Mouse (Mus musculus) kidney, postnatal 25 days (tissue): ENCODE data around the gene Cpsf7.
A peak's percentile ranks its signal among the peaks of the same experiment; 100 is the strongest.
"Not testable (repeated sequence)": the region's sequence is repeated elsewhere in the genome, so short reads cannot be mapped to it uniquely, and the experiment has no call there.

ENCODE experiments used
- DNase-seq, 2 experiments: peaks; one replicate each; pipeline ENCODE4 v3.0.0; 2021; ENCODE audit warnings: mixed read lengths in 2 of 2

Cpsf7 gene

GRCm38 (mm10) chr19:10525106-10525901, at the start of gene Cpsf7:
TSS of gene Cpsf7 (plus strand) at chr19:10525266.
- peak; percentile 93 to 98 for DNase-seq

GRCm38 (mm10) chr19:10479541-10479940, 45.5 kb upstream of the Cpsf7 start:
- no peak for DNase-seq

- no peak for DNase-seq
Observed at GRCm38 (mm10) chr19:10482703-10483102, 42.4 kb upstream of the Cpsf7 start, which contains the start of gene Ppp1r32. TSS of gene Ppp1r32 (minus strand) at chr19:10482928.

GRCm38 (mm10) chr19:10486264-10486738, 38.8 kb upstream of the Cpsf7 start:
- peak; percentile 55 to 60 for DNase-seq

GRCm38 (mm10) chr19:10495670-10496069, 29.4 kb upstream of the Cpsf7 start:
- DNase-seq: no peak

GRCm38 (mm10) chr19:10496976-10497375, 28.1 kb upstream of the Cpsf7 start:
- no peak for DNase-seq

GRCm38 (mm10) chr19:10497512-10498160, 27.4 kb upstream of the Cpsf7 start:
- no peak for DNase-seq

DNA sequence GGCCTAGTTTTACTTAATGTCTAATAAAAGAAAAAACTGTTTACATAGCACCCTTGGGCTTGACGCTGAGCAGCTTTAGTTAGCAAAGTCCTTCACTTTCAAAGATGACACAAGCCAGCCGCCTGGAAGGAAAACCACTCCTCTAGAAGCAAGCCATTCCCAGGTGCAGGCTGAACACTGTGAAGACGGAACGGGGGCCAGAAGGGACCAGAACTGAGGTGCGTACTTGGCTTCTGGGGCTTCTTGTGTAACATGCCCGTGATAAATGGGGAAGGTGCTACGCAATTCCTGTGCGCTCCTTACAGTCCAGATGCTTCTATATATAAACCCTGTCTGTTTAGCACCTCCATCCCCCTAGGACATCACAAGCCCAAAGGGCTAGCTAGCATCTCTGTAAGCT, 24.5 kb upstream of the Cpsf7 start:
- no peak for DNase-seq

- peak in 1 of 2 experiments; percentile 27 for DNase-seq
Observed at GRCm38 (mm10) chr19:10502571-10502970, 22.5 kb upstream of the Cpsf7 start.

- DNase-seq: no peak
Observed at GRCm38 (mm10) chr19:10510759-10511330, 14.2 kb upstream of the Cpsf7 start.

- DNase-seq: no peak
Observed at GRCm38 (mm10) chr19:10520355-10520754, 4.7 kb upstream of the Cpsf7 start.

- DNase-seq: no peak
Observed at GRCm38 (mm10) chr19:10521926-10522325, 3.1 kb upstream of the Cpsf7 start.

DNA sequence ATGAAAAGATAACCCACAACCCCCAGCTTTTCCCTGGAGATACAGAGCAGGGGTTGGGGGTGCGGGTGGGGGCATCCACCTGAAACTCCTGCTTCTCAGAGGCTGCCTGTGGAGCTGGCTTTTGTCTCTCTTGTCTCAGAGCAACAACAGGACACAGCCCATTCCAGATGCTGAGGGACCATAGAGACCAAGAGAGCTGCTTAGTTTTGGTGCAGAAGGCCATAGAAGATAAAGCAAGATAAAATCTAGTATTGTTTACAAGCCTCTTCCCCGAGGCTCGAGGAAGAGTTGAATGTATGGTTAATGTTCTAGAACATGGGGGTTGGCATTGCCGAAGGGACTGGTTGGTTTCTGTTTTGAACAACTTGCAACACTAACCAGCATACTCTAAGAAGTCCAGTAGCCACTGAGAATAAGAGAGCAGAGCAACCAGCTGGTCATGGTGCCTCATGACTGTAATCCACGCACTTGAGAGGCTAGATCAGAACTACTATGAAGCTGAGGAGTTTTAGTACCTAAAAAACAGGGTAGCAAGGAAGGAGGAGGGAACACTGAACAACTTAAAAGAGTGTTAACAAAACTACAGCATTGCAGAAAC, 1.5 kb upstream of the Cpsf7 start:
- DNase-seq: no peak

DNA sequence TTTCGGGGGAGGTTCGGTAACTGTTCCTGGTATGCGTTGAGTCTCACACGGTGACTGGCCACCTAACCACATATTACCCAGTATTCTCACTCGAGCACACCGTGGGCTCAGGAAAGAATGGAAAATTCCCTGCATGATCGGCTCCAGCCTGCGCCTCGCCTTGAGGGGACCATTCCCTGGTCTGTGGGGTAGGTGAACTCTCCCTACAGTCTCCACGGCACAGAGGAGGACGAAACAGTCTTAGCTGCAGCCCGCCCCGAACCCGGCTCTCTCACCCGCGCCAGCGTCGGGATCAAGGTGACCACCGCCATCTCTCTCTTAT, 321 bp upstream of the Cpsf7 start:
- DNase-seq: no peak

DNA sequence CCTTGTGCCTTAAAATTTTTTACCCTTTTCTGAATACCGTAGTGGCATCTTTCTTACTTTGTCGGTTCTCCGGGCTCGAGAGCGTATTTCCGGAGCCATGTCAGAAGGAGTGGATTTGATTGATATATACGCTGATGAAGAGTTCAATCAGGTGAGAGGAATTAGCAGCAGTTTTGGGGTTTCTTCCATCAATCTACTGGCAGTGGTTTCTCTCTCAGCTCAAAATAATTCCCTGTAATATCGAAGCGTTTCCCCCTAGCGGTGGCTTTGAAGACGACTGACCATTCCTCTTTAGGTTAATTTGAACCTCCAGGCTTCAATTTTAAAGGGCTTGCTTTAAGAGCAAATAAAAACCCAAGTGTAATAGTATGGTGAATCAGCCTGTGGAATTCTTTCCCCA, 844 bp downstream of the Cpsf7 start, which contains the start of gene Sdhaf2:
Gene Sdhaf2, minus strand, starts transcription at position 233 of the 400 bp plus-strand sequence.
- DNase-seq: peak in 1 of 2 experiments; percentile 33

DNA sequence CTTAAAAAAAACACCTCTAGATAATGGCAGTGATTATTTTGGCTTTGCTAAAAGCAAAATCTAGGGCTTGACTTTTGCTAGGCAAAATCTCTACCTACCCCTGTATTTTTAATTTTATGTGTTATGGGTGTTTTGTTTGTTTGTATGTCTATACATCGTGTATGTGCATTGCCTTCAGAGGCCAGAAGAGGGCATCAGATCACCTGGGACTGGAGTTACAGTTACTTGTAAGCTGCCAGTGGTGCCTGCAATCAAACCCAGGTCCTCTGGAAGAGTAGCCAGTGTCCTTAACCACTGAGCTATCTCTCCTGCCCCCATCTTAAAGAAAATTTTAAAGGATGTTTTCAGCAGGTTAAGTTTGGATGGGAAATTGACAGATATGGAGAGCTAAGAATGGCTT, 5.0 kb downstream of the Cpsf7 start:
- no peak for DNase-seq

GRCm38 (mm10) chr19:10539454-10539853, 14.4 kb downstream of the Cpsf7 start:
- DNase-seq: no peak

- DNase-seq: peak; percentile 86 to 94
Observed at GRCm38 (mm10) chr19:10555624-10556510, 30.8 kb downstream of the Cpsf7 start, which contains the start of gene Tmem216. TSS of gene Tmem216 (minus strand) at chr19:10556238.

- DNase-seq: no peak
Observed at GRCm38 (mm10) chr19:10557001-10557400, 31.9 kb downstream of the Cpsf7 start.

DNA sequence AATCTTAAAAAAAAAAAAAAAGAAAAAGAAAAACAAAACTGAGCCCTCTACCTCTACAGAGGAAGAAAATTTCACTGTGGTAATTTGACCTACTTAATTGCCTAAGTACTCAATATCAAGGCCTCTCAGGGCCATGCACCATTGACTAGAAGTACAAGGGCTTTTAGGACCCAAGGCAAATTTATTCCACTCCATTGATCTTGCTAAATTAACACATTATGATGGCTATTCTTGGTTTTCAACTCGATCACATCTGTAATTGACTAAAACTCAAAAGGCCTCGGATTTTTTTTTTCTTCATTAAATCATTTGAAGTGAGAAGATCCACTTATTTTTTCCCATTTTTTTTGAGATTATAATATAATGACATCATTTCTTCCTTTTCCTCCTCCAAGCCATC, 32.4 kb downstream of the Cpsf7 start:
- DNase-seq: no peak

DNA sequence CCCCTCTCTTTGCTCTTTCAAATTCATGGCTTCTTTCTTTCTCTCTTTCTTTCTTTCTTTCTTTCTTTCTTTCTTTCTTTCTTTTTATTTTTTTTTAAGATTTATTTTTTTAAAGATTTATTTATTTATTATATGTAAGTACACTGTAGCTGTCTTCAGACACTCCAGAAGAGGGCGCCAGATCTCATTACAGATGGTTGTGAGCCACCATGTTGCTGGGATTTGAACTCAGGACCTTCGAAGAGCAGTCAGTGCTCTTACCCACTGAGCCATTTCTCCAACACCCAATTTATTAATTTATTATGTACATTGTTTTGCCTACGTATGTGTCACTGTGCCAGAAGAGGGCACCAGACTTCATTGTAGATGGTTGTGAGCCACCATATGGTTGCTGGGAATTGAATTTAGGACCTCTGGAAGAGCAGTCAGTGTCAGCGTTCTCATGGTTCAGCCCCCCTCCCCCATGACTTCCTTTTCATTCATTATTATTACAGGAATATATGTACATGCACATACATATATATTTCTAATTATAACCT, 32.8 kb downstream of the Cpsf7 start:
- not testable (repeated sequence) for DNase-seq

GRCm38 (mm10) chr19:10560108-10560507, 35.0 kb downstream of the Cpsf7 start:
- peak in 1 of 2 experiments; percentile 32 for DNase-seq
